In the genomic region with DNA sequence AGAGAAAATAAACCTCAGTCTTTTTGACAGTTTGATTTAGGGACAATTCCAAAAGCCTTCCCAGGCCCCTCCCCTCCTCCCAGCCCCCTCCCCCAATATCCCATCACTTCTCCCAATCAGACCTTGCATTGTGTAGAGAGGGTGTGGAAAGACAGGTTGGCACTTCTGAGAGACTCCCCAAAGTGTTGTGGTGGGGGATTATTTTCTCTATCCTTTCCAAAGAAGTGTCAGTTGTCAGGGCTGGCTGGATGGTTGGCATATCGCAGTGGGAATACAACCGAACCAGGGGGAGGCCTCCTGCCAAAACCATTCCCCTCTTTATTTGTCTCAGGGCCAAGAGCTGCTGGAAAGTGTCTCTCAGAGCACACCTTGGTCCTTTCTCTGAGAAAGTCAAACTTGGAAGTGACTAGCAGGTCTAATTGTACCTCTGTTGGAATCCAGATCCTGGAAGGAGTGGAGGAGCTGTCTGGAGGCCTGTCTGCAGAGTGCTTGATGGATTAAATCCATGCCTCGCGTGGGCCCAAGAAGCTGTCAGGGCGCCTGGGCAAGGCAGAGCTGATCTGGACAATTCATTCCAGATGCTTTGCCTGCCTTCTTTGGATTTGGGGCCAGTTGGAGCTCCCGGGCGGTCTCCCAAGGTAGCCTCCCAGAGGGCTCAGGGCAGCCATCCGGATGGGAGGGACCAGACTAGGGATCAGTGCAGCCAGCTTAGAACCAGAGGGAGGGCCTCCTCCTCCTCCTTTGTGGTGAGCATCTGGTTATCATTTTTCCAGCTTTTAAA, we compare ENCODE assay signal across 13 mouse cellular contexts. TPM values are rescaled to one million over a fixed set of nuclear protein-coding genes. Genes with fewer than 3 reads are reported as not detected.
DNase-seq lines count a peak whose midpoint lies in the region; ATAC-seq lines count a peak whose summit lies in the region.
"Had no signal": no experiment of that assay in that cellular context is flagged by ENCODE, and none has a peak within 500 bp of the region (broad histone marks: within the 10 kb centered on the region; RNA-seq: fewer than 3 reads in every experiment).

No protein-coding gene starts in this region.

- peak; percentile 86 for ATAC-seq in embryonic facial prominence, embryonic 14.5 days (ENCODE audit: low read depth)
- peak; percentile 81 for ATAC-seq in limb, embryonic 15.5 days (ENCODE audit: insufficient number of reproducible peaks, low FRiP score, low TSS enrichment, low read depth)
- no peak for ATAC-seq in forebrain, embryonic 15.5 days (replicated peaks)
- ATAC-seq: liver, embryonic 12.5 days had no signal

- H3K4me1 ChIP-seq in embryonic facial prominence, embryonic 14.5 days (ENCODE audit: control insufficient read depth, insufficient read depth, low read length) = peaks cover 15% of the 10 kb centered on the region; the same call in 1 of the 2 replicates
- H3K4me1 ChIP-seq in limb, embryonic 15.5 days = peaks cover 33% of the 10 kb centered on the region
- 0 out of 2 replicates have a peak, but pooled peaks cover 3% of the 10 kb centered on the region for H3K4me1 ChIP-seq in forebrain, embryonic 15.5 days
- H3K4me1 ChIP-seq: liver, embryonic 12.5 days; midbrain, embryonic 12.5 days had no signal

- DNase-seq in kidney, postnatal 4 days = peak; percentile 27 to 39
- DNase-seq in kidney, adult 18-20 months = no peak
- DNase-seq in embryonic facial prominence, embryonic 14.5 days (ENCODE audit: low spot score) = peak; percentile 93
- peak; percentile 51 for DNase-seq in heart, adult 8-10 months (ENCODE audit: low spot score)
- no peak for DNase-seq in thymus, postnatal 0 days (ENCODE audit: low spot score)
- DNase-seq in left cerebral cortex, adult 8-10 months (ENCODE audit: low spot score in 2 of 2) = no peak
- DNase-seq: cerebellum, adult 9-10 months; kidney, adult 2 months; thymus, postnatal 25 days had no signal

- H3K36me3 ChIP-seq in embryonic facial prominence, embryonic 14.5 days (ENCODE audit: control insufficient read depth, insufficient read depth, low read length) = no peaks in the 10 kb centered on the region
- no peaks in the 10 kb centered on the region for H3K36me3 ChIP-seq in limb, embryonic 15.5 days
- H3K36me3 ChIP-seq in forebrain, embryonic 15.5 days = no peaks in the 10 kb centered on the region
- H3K36me3 ChIP-seq: liver, embryonic 12.5 days; midbrain, embryonic 12.5 days had no signal

- H3K27ac ChIP-seq in embryonic facial prominence, embryonic 14.5 days (replicated peaks; ENCODE audit: low read depth, low read length) = peak overlapping the region; percentile 67
- H3K27ac ChIP-seq in limb, embryonic 15.5 days = peak overlapping the region; percentile 77
- H3K27ac ChIP-seq in forebrain, embryonic 15.5 days (replicated peaks) = no peak overlapping the region
- H3K27ac ChIP-seq: liver, embryonic 12.5 days; midbrain, embryonic 12.5 days had no signal

- peak overlapping the region; percentile 10; the same call in 1 of the 2 replicates for H3K4me2 ChIP-seq in embryonic facial prominence, embryonic 14.5 days (ENCODE audit: low read depth, low read length)
- H3K4me2 ChIP-seq in limb, embryonic 15.5 days = no peak overlapping the region
- no peak overlapping the region for H3K4me2 ChIP-seq in forebrain, embryonic 15.5 days (replicated peaks)
- H3K4me2 ChIP-seq: liver, embryonic 12.5 days; midbrain, embryonic 12.5 days had no signal

- no peaks in the 10 kb centered on the region for H3K9me3 ChIP-seq in embryonic facial prominence, embryonic 14.5 days (ENCODE audit: control insufficient read depth, low read length)
- no peaks in the 10 kb centered on the region for H3K9me3 ChIP-seq in limb, embryonic 15.5 days
- H3K9me3 ChIP-seq in forebrain, embryonic 15.5 days = no peaks in the 10 kb centered on the region
- H3K9me3 ChIP-seq: liver, embryonic 12.5 days; midbrain, embryonic 12.5 days had no signal

- H3K27me3 ChIP-seq in embryonic facial prominence, embryonic 14.5 days (replicated peaks; ENCODE audit: control insufficient read depth, insufficient read depth, low read length) = no peaks in the 10 kb centered on the region
- H3K27me3 ChIP-seq in limb, embryonic 15.5 days = no peaks in the 10 kb centered on the region
- H3K27me3 ChIP-seq in forebrain, embryonic 15.5 days = no peaks in the 10 kb centered on the region
- H3K27me3 ChIP-seq: midbrain, embryonic 12.5 days had no signal

- no peak overlapping the region for H3K4me3 ChIP-seq in embryonic facial prominence, embryonic 14.5 days (ENCODE audit: low read depth, low read length)
- no peak overlapping the region for H3K4me3 ChIP-seq in limb, embryonic 15.5 days
- H3K4me3 ChIP-seq in forebrain, embryonic 15.5 days = no peak overlapping the region
- H3K4me3 ChIP-seq: liver, embryonic 12.5 days; midbrain, embryonic 12.5 days had no signal

- WGBS in embryonic facial prominence, embryonic 14.5 days = 26% methylated on average over 7 of the region's 8 CpGs
- 33% methylated on average over 8 of the region's 8 CpGs for WGBS in limb, embryonic 15.5 days
- WGBS in forebrain, embryonic 15.5 days = 73% methylated on average over 8 of the region's 8 CpGs

- no peak overlapping the region for H3K9ac ChIP-seq in embryonic facial prominence, embryonic 14.5 days (ENCODE audit: low read depth, low read length)
- no peak overlapping the region for H3K9ac ChIP-seq in limb, embryonic 15.5 days
- H3K9ac ChIP-seq in forebrain, embryonic 15.5 days (replicated peaks) = no peak overlapping the region
- H3K9ac ChIP-seq: liver, embryonic 12.5 days; midbrain, embryonic 12.5 days had no signal

RNA-seq across cellular contexts. Expression of gene Cript, which starts 32.3 kb away (rescaled TPM):
- polyA plus RNA-seq in embryonic facial prominence, embryonic 14.5 days (2014; fragmentation: Nextera tagmentation; extraction: Ambion mirVana) = 111 and 118 TPM in 2 replicates
- 10 to 100 TPM; 44.4 to 56.4 (median 47.0) TPM for total RNA-seq in heart, adult 8-10 months (2022)
- polyA plus RNA-seq in limb, embryonic 15.5 days (2015; fragmentation: Nextera tagmentation; extraction: Ambion mirVana) = 101 and 117 TPM in 2 replicates
- polyA plus RNA-seq in thymus, postnatal 0 days (2015; fragmentation: Nextera tagmentation; extraction: Ambion mirVana) = 200 TPM in 2 replicates
- total RNA-seq in left cerebral cortex, adult 8-10 months (2022) = 10 to 100 TPM; 54.1 to 75.8 (median 67.2) TPM
- polyA plus RNA-seq in forebrain, embryonic 15.5 days (2015; fragmentation: Nextera tagmentation; extraction: Ambion mirVana) = 228 and 240 TPM in 2 replicates

RNA-seq across cellular contexts. Expression of gene Pigf, which starts 32.5 kb away (rescaled TPM):
- 25.3 and 26.0 TPM in 2 replicates for polyA plus RNA-seq in embryonic facial prominence, embryonic 14.5 days (2014; fragmentation: Nextera tagmentation; extraction: Ambion mirVana)
- total RNA-seq in heart, adult 8-10 months (2022) = 1 to 10 TPM; 2.0 to 4.1 (median 3.5) TPM
- polyA plus RNA-seq in limb, embryonic 15.5 days (2015; fragmentation: Nextera tagmentation; extraction: Ambion mirVana) = 28.3 and 30.4 TPM in 2 replicates
- polyA plus RNA-seq in thymus, postnatal 0 days (2015; fragmentation: Nextera tagmentation; extraction: Ambion mirVana) = 25.8 and 26.9 TPM in 2 replicates
- 10 to 100 TPM; 18.0 to 21.0 (median 20.5) TPM for total RNA-seq in left cerebral cortex, adult 8-10 months (2022)
- polyA plus RNA-seq in forebrain, embryonic 15.5 days (2015; fragmentation: Nextera tagmentation; extraction: Ambion mirVana) = 30.2 and 33.0 TPM in 2 replicates

RNA-seq across cellular contexts. Expression of gene Socs5, which starts 49.8 kb away (rescaled TPM):
- polyA plus RNA-seq in embryonic facial prominence, embryonic 14.5 days (2014; fragmentation: Nextera tagmentation; extraction: Ambion mirVana) = 24.1 and 28.2 TPM in 2 replicates
- 10 to 100 TPM; 31.0 to 35.6 (median 32.5) TPM for total RNA-seq in heart, adult 8-10 months (2022)
- 13.1 and 15.5 TPM in 2 replicates for polyA plus RNA-seq in limb, embryonic 15.5 days (2015; fragmentation: Nextera tagmentation; extraction: Ambion mirVana)
- 3.5 and 3.6 TPM in 2 replicates for polyA plus RNA-seq in thymus, postnatal 0 days (2015; fragmentation: Nextera tagmentation; extraction: Ambion mirVana)
- total RNA-seq in left cerebral cortex, adult 8-10 months (2022) = 100 to 1,000 TPM; 106 to 127 (median 111) TPM
- polyA plus RNA-seq in forebrain, embryonic 15.5 days (2015; fragmentation: Nextera tagmentation; extraction: Ambion mirVana) = 11.0 and 12.0 TPM in 2 replicates

Comparison
In these comparisons a context has a peak if more than half of its experiments do, and no peak if none do; other contexts are left out.
1. DNase-seq: peak in kidney, postnatal 4 days (2 of 2), embryonic facial prominence, embryonic 14.5 days (single experiment) and heart, adult 8-10 months (single experiment); none in kidney, adult 18-20 months (single experiment), thymus, postnatal 0 days (single experiment) and left cerebral cortex, adult 8-10 months (0 of 2).